Mouse (Mus musculus): ENCODE data around the gene Cyp39a1. TPM values are rescaled to one million over a fixed set of nuclear protein-coding genes. Genes with fewer than 3 reads are reported as not detected.

Gene Cyp39a1
- polyA plus RNA-seq (2014; fragmentation: Illumina TruSeq; extraction: RNeasy Lipid Tissue Mini Kit (QIAGEN cat#74804); ENCODE audit: low read depth, low replicate concordance), result 54.4 TPM

GRCm38 (mm10) chr17:43667290-43667843 lies at the start of gene Cyp39a1:
Cyp39a1 (plus strand) TSS chr17:43667425.

GRCm38 (mm10) chr17:43629496-43630426 lies 37.5 kb upstream of the Cyp39a1 start, which contains the start of gene Tdrd6:
Tdrd6 (minus strand) TSS chr17:43630299.

GRCm38 (mm10) chr17:43666576-43667289 lies 492 bp upstream of the Cyp39a1 start, which contains the start of gene Slc25a27:
Slc25a27 (minus strand) TSS chr17:43667214.

Other genes with a start within 250 kb of the Cyp39a1 start
- gene Mep1a, start 164.6 kb upstream of the Cyp39a1 start, polyA plus RNA-seq (2014; fragmentation: Illumina TruSeq; extraction: RNeasy Lipid Tissue Mini Kit (QIAGEN cat#74804); ENCODE audit: low read depth, low replicate concordance), result 306 TPM
- not detected for gene Ankrd66, start 123.8 kb upstream of the Cyp39a1 start, polyA plus RNA-seq (2014; fragmentation: Illumina TruSeq; extraction: RNeasy Lipid Tissue Mini Kit (QIAGEN cat#74804); ENCODE audit: low read depth, low replicate concordance)
- 36.4 TPM for gene Pla2g7, start 99.3 kb upstream of the Cyp39a1 start, polyA plus RNA-seq (2014; fragmentation: Illumina TruSeq; extraction: RNeasy Lipid Tissue Mini Kit (QIAGEN cat#74804); ENCODE audit: low read depth, low replicate concordance)
- gene Tdrd6, start 37.1 kb upstream of the Cyp39a1 start, polyA plus RNA-seq (2014; fragmentation: Illumina TruSeq; extraction: RNeasy Lipid Tissue Mini Kit (QIAGEN cat#74804); ENCODE audit: low read depth, low replicate concordance), result not detected
- 5.0 TPM for gene Slc25a27, start 211 bp upstream of the Cyp39a1 start, polyA plus RNA-seq (2014; fragmentation: Illumina TruSeq; extraction: RNeasy Lipid Tissue Mini Kit (QIAGEN cat#74804); ENCODE audit: low read depth, low replicate concordance)
- 11.8 TPM for gene Rcan2, start 133.9 kb downstream of the Cyp39a1 start, polyA plus RNA-seq (2014; fragmentation: Illumina TruSeq; extraction: RNeasy Lipid Tissue Mini Kit (QIAGEN cat#74804); ENCODE audit: low read depth, low replicate concordance)

All from sigmoid colon, adult 10 weeks (tissue).